Mouse (Mus musculus) CD4-positive, CD25-positive, alpha-beta regulatory T cell, adult 4 months (primary cell): ENCODE results near the gene D17Wsu92e. TPM values are rescaled to one million over a fixed set of nuclear protein-coding genes. Genes with fewer than 3 reads are reported as not detected.

ENCODE experiments used
- ATAC-seq: one replicate; pipeline ENCODE4 v1.8.0; 2017
- polyA plus RNA-seq, 2 experiments: library from polyadenylated mRNA; unstranded; fragments of 100-300 nt; shearing (Covaris generic); gene quantifications; one replicate each; pipeline ENCODE4 v1.2.1; 2017

Gene D17Wsu92e
- polyA plus RNA-seq, 2 experiments from 2014 or later: 14.6 to 14.9 TPM

GRCm38 (mm10) chr17:27740961-27741360 is 79.5 kb downstream of the D17Wsu92e start:
- ATAC-seq: no peak

DNA sequence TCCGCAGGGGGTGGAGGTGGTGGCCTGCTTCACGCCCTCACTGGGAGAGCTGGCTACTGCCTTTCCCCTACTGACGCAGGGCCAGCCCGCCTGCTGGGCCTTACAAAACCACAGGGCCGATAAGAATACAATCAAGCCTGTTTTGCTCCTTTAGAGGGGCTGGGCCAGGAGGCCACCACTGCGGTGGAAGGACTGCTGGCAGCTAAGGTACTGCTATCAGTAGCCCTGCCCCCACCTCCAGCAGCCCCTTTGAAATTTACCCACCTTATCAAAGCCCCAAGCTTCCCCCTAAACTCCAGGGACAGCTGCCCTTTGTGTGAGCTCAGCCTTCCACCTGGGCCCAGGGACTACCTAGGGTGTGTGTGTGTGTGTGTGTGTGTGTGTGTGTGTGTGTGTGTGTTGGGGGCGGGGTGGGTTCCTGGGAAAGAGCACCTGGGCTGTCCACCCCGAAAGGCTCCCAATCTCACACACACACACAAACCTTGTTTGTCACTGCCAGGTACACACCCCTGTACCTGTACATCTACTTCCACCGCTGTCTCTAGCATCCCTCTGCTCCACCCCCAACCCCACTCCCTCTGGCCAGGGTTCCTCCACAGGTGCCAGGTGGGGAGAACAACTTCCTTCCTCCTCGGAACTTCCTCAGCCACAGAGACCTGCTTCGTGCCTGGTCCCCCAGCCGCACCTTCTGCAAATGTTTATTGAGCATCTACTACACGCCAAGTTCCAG is 85.9 kb downstream of the D17Wsu92e start:
- no peak for ATAC-seq

DNA sequence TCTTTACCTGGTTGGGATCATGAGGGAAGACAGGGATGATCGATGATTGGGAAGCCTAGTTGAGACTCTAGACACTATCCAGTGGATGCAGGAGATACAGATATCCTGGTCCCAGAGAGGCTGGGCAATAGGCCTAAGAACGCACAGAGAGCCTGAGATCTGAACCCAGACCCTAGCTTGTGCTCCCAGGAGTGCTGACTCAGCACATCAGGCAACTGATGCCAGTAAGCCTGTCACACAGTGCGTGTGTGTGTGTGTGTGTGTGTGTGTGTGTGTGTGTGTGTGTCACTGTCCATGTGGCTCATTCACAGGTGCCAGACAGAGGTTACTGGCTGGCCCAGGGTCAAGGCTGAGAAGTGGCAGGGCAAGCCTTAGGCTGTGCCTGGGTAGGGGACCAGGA is 87.8 kb downstream of the D17Wsu92e start:
- no peak for ATAC-seq

GRCm38 (mm10) chr17:27732152-27732551 is 88.3 kb downstream of the D17Wsu92e start:
- ATAC-seq: no peak

GRCm38 (mm10) chr17:27728770-27729169 is 91.7 kb downstream of the D17Wsu92e start, which contains the start of gene Spdef:
TSS of gene Spdef (minus strand) at chr17:27728955.
- ATAC-seq: no peak

DNA sequence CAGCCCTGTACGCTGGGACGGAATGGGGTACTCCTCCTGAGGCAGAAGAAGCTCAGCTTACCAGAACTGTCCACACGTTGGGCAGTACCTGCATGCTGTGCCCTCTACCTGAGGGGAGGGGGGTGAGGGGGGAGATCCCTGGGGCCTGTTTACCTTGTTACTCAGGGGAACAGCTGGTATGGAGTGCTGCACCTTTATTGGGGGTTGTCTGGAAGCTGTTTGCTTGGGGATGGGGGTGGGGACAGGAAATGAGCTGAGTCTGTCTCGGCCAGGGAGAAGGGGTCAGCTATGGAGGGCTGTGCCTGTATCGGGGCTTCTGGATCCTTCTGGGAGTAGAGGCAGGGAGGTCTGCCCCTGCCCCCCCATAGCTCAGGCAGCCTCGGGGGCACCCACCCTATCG is 93.9 kb downstream of the D17Wsu92e start:
- no peak for ATAC-seq

DNA sequence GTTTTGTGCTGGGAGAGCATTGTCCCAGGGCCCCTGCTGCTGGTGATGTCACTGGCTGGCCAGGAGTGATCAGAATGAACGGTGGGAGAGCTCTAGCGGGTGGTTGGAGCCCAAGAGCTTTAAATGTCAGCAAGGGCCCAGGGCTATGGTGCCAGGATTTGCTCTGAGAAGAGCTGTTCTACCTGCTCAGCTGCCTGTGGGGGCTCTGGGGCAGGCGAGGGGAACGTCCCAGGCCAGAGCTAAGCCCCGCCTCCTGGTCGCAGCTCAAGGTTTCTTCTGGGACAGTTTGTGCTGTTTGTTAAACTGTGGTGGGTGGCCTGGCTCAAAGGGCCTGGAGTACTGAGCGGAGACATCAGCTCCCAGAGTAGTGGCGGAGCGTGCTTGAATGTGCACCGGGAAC is 95.0 kb downstream of the D17Wsu92e start:
- no peak for ATAC-seq

- no peak for ATAC-seq
Observed at GRCm38 (mm10) chr17:27725011-27725410, 95.4 kb downstream of the D17Wsu92e start.

DNA sequence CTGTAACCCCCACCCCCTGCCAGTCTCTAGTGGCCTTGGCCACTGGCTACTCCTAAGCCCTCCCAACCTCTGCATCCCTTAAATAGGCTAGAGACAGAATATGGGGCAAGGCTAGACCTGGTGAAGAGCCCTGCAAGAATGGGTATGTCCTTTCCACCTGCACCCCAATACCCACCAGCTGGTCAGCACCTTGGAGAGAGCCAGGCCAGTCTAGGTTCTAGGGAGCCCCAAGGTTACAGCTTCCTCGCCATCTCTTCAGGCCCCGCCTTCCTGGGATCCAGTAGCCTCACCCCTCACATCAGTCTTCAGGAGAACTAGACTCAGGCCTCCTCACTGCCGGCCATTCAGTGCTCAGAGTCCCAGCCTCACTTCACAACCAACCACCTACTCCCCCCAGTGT is 96.1 kb downstream of the D17Wsu92e start:
- no peak for ATAC-seq

GRCm38 (mm10) chr17:27721125-27721664 is 99.3 kb downstream of the D17Wsu92e start:
- ATAC-seq: no peak

GRCm38 (mm10) chr17:27720326-27720725 is 100.1 kb downstream of the D17Wsu92e start:
- ATAC-seq: no peak

GRCm38 (mm10) chr17:27719663-27720062 is 100.8 kb downstream of the D17Wsu92e start:
- ATAC-seq: no peak

GRCm38 (mm10) chr17:27718250-27718649 is 102.2 kb downstream of the D17Wsu92e start:
- no peak for ATAC-seq

- no peak for ATAC-seq
Observed at GRCm38 (mm10) chr17:27716804-27717203, 103.6 kb downstream of the D17Wsu92e start.

DNA sequence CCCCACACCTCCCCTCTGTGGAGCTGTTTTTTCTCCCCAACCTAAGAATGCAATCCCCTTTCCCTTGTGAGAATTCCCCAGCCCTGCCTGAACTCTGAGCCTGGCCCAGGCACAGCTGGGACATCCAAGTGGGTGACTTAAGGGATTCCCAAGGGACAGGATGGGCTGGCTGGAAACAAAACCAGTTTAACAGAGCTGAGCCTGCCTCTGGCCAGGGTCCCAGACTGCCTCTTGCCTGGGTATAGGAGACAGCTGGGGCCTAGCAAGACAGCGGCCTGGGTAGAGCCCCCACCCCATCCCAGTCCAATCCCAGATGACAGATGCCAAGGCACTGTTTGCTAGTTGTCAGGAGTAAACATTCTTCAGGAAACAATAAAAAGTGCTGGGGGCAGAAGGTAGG is 107.6 kb downstream of the D17Wsu92e start:
- ATAC-seq: no peak

- no peak for ATAC-seq
Observed at GRCm38 (mm10) chr17:27709650-27710049, 110.8 kb downstream of the D17Wsu92e start.

GRCm38 (mm10) chr17:27707954-27708661 is 112.3 kb downstream of the D17Wsu92e start:
- no peak for ATAC-seq

- ATAC-seq: no peak
Observed at GRCm38 (mm10) chr17:27705661-27706060, 114.8 kb downstream of the D17Wsu92e start.

- no peak for ATAC-seq
Observed at GRCm38 (mm10) chr17:27703961-27704621, 116.4 kb downstream of the D17Wsu92e start.

DNA sequence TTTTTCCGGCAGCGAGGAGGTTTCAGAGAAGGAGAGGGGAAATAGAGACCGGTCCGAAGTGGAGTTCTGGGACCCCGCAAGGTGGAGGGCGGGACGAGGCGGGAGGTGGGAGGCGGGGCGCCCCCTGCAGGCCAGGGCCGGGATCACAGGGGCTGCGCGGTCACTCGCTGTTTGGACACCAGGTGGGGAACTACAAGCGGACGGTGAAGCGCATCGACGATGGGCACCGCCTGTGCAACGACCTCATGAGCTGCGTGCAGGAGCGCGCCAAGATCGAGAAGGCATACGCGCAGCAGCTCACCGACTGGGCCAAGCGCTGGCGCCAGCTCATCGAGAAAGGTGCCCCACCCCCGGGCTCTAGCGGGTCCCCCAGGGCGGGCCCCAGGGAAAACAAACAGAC is 117.9 kb downstream of the D17Wsu92e start:
- ATAC-seq: no peak

DNA sequence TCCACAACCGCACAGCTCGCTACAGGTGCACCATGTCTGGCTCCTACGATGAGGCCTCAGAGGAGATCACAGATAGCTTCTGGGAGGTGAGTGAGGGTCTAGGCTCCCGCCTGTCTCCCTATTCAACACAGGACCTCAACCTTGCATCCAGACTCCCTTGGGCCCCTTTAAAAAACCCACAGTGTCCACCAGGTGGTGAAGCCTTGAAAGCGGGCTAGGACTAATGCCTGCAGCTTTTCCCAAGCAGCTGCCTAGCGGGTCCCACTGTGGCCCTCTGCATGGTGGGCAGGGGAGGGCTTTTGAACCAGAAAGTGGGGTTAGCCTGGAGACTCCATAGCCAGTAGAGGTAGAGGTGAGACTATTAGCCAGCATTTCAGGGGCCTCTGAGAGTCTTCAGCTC is 118.6 kb downstream of the D17Wsu92e start:
- ATAC-seq: no peak
